15 mouse cellular contexts compared by ENCODE assay signal in the genomic region with DNA sequence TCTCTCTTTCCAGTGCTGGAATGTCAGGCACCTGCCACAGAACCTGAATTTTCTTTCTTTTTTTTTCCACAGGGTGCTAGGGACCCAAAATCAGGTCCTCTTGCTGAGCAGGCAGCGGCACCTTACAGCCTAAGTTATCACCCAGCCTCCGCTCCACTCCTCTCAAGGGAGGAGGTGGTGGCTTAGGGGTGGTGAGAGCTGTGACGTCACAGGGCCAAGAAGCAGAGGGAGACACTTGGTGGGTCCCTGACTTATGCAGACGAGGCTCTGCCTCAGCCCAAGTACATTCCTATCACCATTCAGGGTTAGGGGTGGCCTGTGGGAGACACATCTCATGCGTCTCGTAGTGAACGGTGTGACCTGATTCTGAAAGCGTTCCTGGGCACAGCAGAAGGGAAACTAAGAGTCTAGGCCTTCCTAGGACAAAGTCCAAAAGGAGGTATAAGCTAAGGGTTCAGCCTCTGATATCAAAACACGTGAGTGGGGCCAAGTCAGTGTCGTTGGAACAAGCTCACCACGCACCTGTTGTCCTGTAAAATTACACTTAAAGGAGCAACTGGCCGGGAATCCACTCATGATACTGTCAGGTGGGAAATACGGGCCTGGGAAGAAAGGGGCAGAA.
"Had no signal": no experiment of that assay in that cellular context is flagged by ENCODE, and none has a peak within 500 bp of the region (broad histone marks: within the 10 kb centered on the region; RNA-seq: fewer than 3 reads in every experiment).

No protein-coding gene starts in this region.

- H3K27me3 ChIP-seq: liver, embryonic 13.5 days had no signal

- H3K27ac ChIP-seq: kidney, embryonic 15.5 days; left cerebral cortex, adult 2 months; liver, embryonic 13.5 days; neural tube, embryonic 13.5 days had no signal

- H3K4me2 ChIP-seq: kidney, embryonic 15.5 days; liver, embryonic 13.5 days; midbrain, embryonic 11.5 days; neural tube, embryonic 13.5 days had no signal

- H3K36me3 ChIP-seq: kidney, embryonic 15.5 days; liver, embryonic 13.5 days; neural tube, embryonic 13.5 days had no signal

- H3K9ac ChIP-seq: kidney, embryonic 15.5 days; liver, embryonic 13.5 days; neural tube, embryonic 13.5 days had no signal

- H3K4me1 ChIP-seq: kidney, embryonic 15.5 days; liver, embryonic 13.5 days; neural tube, embryonic 13.5 days had no signal

- H3K4me3 ChIP-seq: kidney, embryonic 15.5 days; left cerebral cortex, adult 2 months; liver, embryonic 13.5 days; myocyte; neural tube, embryonic 13.5 days had no signal

- H3K9me3 ChIP-seq: kidney, embryonic 15.5 days; liver, embryonic 13.5 days; neural tube, embryonic 13.5 days had no signal

- DNase-seq: layer of hippocampus, postnatal 36 days; liver, embryonic 13.5 days; lung, adult 2 months; lung, postnatal 14 days; lung, postnatal 4 days; retina, postnatal 1 day; right cerebral cortex, postnatal 25 days; thymus, postnatal 25 days had no signal

- ATAC-seq: hindbrain, embryonic 16.5 days; midbrain, embryonic 16.5 days had no signal
